Mouse (Mus musculus) hindbrain, embryonic 10.5 days (tissue): Measurements from ENCODE around the gene Psmc2. TPM values are rescaled to one million over a fixed set of nuclear protein-coding genes. Genes with fewer than 3 reads are reported as not detected.

ENCODE experiments used
- DNase-seq: peaks from one replicate; pipeline ENCODE4 v3.0.0-alpha.2; 2017; ENCODE audit warnings: low spot score
- H3K27ac ChIP-seq: fragments of 300-500 bp; sonication (generic); 2 replicates; pipeline ENCODE4 v1.5.1; 2016; ENCODE audit warnings: mild to moderate bottlenecking, moderate library complexity
- H3K27me3 ChIP-seq: fragments of 300-500 bp; sonication (generic); 2 replicates; pipeline ENCODE4 v1.6.1; 2016; ENCODE audit warnings: mild to moderate bottlenecking; ENCODE audit not compliant: poor library complexity, insufficient read depth, severe bottlenecking
- H3K36me3 ChIP-seq: fragments of 300-500 bp; sonication (generic); 2 replicates; pipeline ENCODE4 v1.6.1; 2016; ENCODE audit warnings: mild to moderate bottlenecking, moderate library complexity
- H3K4me1 ChIP-seq: fragments of 300-500 bp; sonication (generic); replicated peaks from 2 replicates; pipeline ENCODE4 v1.6.1; 2016; ENCODE audit warnings: mild to moderate bottlenecking
- H3K4me3 ChIP-seq: fragments of 300-500 bp; sonication (generic); 2 replicates; pipeline ENCODE4 v1.5.1; 2016; ENCODE audit warnings: mild to moderate bottlenecking, moderate library complexity
- H3K9me3 ChIP-seq: fragments of 300-500 bp; sonication (generic); 2 replicates; pipeline ENCODE4 v1.6.1; 2016; ENCODE audit warnings: mild to moderate bottlenecking, moderate library complexity
- WGBS: fragments of 180-500 bp; shearing (Covaris S2); methylation state at CpG from one replicate; pipeline ENCODE4 v1.1.7; 2016; 5-methylcytosine and 5-hydroxymethylcytosine counted together
- polyA plus RNA-seq: library from polyadenylated mRNA; unstranded; fragments of >200 nt; fragmentation: Nextera tagmentation; extraction: Ambion mirVana; gene quantifications from 2 replicates; pipeline ENCODE4 v1.2.1, GENCODE M21; 2016

Psmc2 gene
- polyA plus RNA-seq, 1 experiment from 2014 or later, result 231 TPM

- WGBS, result under 1% methylated on average over 51 of the region's 51 CpGs
- DNase-seq, result no peak
- H3K27ac ChIP-seq, result peak overlapping the region; percentile 93
- H3K27me3 ChIP-seq, result no peaks in the 10 kb centered on the region
- H3K36me3 ChIP-seq, result peaks cover 51% of the 10 kb centered on the region
- peak overlapping the region; percentile 89 for H3K4me3 ChIP-seq
- H3K4me1 ChIP-seq, result peaks cover 33% of the 10 kb centered on the region
- H3K9me3 ChIP-seq, result no peaks in the 10 kb centered on the region
These were observed 676 bp upstream of the Psmc2 start for GRCm38 (mm10) chr5:21784161-21785052.

DNA sequence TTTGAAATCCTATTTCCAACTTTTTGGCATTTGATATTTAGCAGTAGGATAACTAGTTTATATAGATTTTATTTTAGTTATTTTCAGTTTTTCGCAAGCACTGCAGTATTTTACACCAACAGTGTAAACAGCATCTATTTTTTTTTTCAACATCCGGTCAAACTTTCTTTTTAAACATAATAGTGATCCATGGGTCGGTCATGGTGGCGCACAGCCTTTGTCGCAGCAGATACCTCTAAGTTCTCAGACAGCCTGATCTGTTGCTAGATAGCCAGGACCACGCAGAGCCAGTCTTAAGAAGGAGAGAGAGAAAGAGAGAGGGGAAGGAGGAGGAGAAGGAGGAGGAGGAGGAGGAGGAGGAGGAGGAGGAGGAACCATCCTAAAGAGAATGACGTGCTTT is 693 bp downstream of the Psmc2 start:
- H3K9me3 ChIP-seq, result no peaks in the 10 kb centered on the region
- DNase-seq, result no peak
- peaks cover 45% of the 10 kb centered on the region for H3K36me3 ChIP-seq
- H3K4me1 ChIP-seq, result peaks cover 33% of the 10 kb centered on the region
- H3K27me3 ChIP-seq, result no peaks in the 10 kb centered on the region
- H3K27ac ChIP-seq, result peak overlapping the region; percentile 94
- 81% methylated on average over 7 of the region's 7 CpGs for WGBS
- peak overlapping the region; percentile 79 for H3K4me3 ChIP-seq

DNA sequence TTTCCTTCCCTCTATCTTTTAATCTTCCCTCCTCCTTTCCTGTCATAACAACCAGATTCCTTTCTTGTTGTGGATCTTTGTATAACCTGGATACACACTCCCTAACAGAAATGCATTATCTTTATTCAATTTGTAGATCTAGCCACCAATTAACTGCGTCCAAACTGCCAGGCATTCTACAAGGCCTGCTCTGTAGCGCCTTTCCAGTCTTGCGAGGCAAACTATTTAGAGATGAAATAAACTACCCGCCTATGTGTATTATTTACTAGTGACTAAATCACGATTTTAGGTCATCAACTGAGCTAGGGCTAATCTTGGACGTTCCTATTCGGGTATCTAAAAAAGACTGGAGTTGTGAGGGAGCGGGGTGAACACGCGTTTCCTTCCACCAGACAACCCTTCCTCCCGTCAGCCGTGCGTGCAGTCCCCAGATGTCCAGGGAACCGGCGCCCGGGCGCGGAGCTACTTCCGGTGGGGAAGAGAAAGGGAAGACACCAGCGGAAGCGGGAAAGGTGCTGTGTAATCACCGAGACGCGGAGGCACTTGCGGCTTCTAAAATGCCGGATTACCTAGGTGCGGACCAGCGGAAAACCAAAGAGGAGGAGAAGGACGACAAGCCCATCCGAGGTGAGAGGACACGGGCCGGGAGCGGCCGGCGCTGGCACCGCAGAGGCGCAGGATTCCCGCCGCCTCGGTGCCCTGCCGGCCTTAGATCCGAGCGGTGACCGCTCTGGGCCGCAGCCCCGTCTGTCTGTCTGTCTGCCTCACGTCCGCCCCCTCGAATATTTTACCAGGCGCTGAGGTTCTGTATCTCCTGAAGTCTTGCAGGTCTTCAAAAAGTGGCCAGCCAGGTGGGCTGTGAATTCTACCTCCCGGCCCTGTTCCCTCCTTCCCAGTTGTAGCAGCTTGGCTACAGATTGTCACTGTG is 1.4 kb downstream of the Psmc2 start:
- 2% methylated on average over 51 of the region's 51 CpGs for WGBS
- no peaks in the 10 kb centered on the region for H3K9me3 ChIP-seq
- peak; percentile 96 for DNase-seq
- peaks cover 45% of the 10 kb centered on the region for H3K36me3 ChIP-seq
- H3K27ac ChIP-seq, result peak overlapping the region; percentile 94
- peak overlapping the region; percentile 79 for H3K4me3 ChIP-seq
- H3K27me3 ChIP-seq, result no peaks in the 10 kb centered on the region
- H3K4me1 ChIP-seq, result peaks cover 33% of the 10 kb centered on the region

DNA sequence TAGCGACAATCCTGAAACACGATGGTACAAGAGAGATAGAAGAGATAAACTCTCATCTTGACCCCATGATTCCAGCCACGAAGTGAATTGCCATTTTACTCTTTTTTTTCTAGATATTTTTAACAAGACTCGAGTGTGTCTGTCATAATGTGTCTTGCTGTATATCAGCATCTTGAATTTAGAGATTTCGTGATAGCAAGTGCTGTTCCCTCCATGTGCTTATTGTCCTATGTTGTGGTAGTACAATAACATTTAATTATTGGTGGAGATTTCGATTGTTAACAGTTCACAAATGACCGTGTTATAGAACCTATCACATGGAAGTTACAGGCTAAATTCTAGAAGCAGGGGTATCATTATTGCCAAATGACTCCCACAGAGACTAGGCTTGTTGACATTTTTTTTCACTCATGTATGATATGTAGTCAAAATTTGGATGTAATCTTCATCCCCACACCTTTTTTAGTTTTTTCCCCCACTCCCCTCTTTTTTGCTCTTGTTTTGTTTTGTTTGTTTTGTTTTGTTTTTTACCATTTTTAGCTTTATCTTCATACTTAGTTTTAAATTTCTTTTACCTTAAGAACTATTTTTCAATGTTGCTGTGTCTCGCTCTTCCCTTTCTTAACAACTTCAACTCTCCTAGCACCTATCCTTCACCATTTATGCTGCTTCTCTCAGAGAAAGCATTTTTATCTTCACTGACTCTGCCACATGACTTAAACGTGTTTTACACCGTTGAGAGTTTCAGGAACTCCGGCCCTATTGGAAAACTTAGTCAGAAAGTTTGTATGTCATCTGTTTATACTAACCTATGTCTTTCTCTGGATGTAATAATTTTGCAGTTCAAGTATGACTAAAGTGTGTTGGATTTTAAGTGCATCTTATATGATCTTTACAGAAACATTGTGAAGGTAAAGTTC is 2.4 kb downstream of the Psmc2 start:
- H3K27me3 ChIP-seq, result no peaks in the 10 kb centered on the region
- H3K9me3 ChIP-seq, result no peaks in the 10 kb centered on the region
- H3K27ac ChIP-seq, result peak overlapping the region; percentile 94
- peaks cover 33% of the 10 kb centered on the region for H3K4me1 ChIP-seq
- peak overlapping the region; percentile 79 for H3K4me3 ChIP-seq
- peaks cover 45% of the 10 kb centered on the region for H3K36me3 ChIP-seq
- 39% methylated on average over 11 of the region's 11 CpGs for WGBS
- DNase-seq, result no peak

- Histone ChIP-seq H3K9me3 (no peaks in the 10 kb centered on the region), H3K4me1 (peaks cover 29% of the 10 kb centered on the region), H3K27me3 (no peaks in the 10 kb centered on the region), H3K36me3 (peaks cover 37% of the 10 kb centered on the region), H3K27ac (no peak overlapping the region), H3K4me3 (no peak overlapping the region)
- DNase-seq, result no peak
- 81% methylated on average over 5 of the region's 5 CpGs for WGBS
These were observed 4.0 kb downstream of the Psmc2 start for GRCm38 (mm10) chr5:21789061-21789460.

DNA sequence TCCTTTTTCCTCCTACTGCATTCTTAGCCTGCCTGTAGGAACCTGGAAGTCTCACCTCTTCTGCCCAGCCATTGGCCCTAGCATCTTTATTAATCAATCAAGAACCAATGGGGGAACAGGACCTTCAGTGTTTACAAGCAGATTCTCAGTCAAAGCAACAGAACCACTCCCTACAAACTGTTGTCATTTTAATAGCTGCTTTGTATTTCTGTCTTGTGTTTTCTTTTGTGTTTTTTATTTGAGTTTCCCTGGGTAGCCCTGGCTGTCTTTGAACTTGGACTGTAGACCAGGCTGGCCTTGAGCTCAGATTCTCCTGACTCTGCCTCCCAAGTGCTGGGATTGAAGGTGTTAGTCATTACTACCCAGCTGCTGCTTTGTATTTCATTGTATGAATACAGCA is 7.1 kb downstream of the Psmc2 start:
- no peak for DNase-seq
- H3K9me3 ChIP-seq, result no peaks in the 10 kb centered on the region
- no peak overlapping the region for H3K27ac ChIP-seq
- no peaks in the 10 kb centered on the region for H3K27me3 ChIP-seq
- H3K36me3 ChIP-seq, result peaks cover 61% of the 10 kb centered on the region
- H3K4me3 ChIP-seq, result no peak overlapping the region
- H3K4me1 ChIP-seq, result peaks cover 20% of the 10 kb centered on the region

- WGBS, result 96% methylated on average over 9 of the region's 9 CpGs
- Histone ChIP-seq H3K9me3 (no peaks in the 10 kb centered on the region), H3K4me1 (no peaks in the 10 kb centered on the region), H3K27ac (no peak overlapping the region), H3K27me3 (no peaks in the 10 kb centered on the region), H3K4me3 (no peak overlapping the region), H3K36me3 (peaks cover 74% of the 10 kb centered on the region)
- DNase-seq, result no peak
These were observed 17.8 kb downstream of the Psmc2 start for GRCm38 (mm10) chr5:21802907-21803306.

DNA sequence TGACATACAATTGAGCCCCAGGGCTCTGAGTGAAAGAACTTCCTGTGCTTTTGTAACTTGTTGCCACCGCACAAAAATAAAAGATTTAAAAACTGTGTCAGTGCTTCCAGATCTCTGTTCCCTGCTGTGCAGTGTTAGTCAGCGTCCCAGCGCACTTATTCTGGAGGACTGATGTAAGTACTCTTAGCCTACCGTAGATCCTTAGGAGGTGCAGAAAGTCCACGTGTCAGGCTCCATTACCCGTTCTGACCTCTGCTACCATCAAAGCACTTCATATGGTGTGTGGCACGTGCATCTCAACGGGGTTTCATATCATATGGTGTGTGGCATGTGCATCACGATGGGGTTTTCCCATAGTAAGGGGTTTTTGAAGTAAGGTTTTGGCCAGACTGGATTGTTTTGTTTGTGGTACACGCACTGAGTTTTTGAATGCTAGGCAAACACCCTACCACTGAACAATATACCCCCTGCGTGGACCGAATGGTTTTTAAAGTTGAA is 18.7 kb downstream of the Psmc2 start:
- peaks cover 66% of the 10 kb centered on the region for H3K36me3 ChIP-seq
- 91% methylated on average over 12 of the region's 12 CpGs for WGBS

DNA sequence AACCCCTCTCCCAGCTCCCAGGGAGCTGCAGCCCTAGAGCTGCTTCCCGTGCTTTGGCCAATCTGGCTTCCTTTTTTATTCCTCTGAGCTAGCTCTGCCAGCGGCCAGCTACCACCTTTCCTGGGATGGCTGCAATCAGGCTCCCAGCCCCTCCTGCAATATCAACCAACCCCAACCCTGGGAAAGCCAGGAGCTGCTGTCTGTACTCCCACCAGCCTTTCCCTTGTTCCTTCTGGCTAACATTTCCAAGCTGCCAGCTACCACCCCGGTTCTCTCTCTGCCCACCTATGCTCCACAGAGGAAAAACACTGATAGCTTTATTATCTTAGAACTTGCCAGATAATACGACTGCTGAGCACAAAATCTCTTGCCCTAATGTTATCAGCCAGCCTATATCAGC is 19.8 kb downstream of the Psmc2 start:
- H3K36me3 ChIP-seq, result peaks cover 55% of the 10 kb centered on the region
- 83% methylated on average over 4 of the region's 4 CpGs for WGBS
- H3K4me1 ChIP-seq, result no peaks in the 10 kb centered on the region
- no peak overlapping the region for H3K4me3 ChIP-seq
- DNase-seq, result no peak
- no peak overlapping the region for H3K27ac ChIP-seq
- no peaks in the 10 kb centered on the region for H3K9me3 ChIP-seq
- no peaks in the 10 kb centered on the region for H3K27me3 ChIP-seq

More for the DNA sequence above, 18.7 kb downstream of the Psmc2 start:
- Histone ChIP-seq H3K4me3 (no peak overlapping the region), H3K27me3 (no peaks in the 10 kb centered on the region), H3K4me1 (no peaks in the 10 kb centered on the region), H3K27ac (no peak overlapping the region), H3K9me3 (no peaks in the 10 kb centered on the region)
- DNase-seq, result no peak

- Histone ChIP-seq H3K27me3 (no peaks in the 10 kb centered on the region), H3K9me3 (no peaks in the 10 kb centered on the region), H3K4me1 (no peaks in the 10 kb centered on the region), H3K27ac (no peak overlapping the region), H3K4me3 (no peak overlapping the region), H3K36me3 (no peaks in the 10 kb centered on the region)
- DNase-seq, result no peak
- 82% methylated on average over 10 of the region's 10 CpGs for WGBS
These were observed 25.8 kb downstream of the Psmc2 start for GRCm38 (mm10) chr5:21810924-21811323.

DNA sequence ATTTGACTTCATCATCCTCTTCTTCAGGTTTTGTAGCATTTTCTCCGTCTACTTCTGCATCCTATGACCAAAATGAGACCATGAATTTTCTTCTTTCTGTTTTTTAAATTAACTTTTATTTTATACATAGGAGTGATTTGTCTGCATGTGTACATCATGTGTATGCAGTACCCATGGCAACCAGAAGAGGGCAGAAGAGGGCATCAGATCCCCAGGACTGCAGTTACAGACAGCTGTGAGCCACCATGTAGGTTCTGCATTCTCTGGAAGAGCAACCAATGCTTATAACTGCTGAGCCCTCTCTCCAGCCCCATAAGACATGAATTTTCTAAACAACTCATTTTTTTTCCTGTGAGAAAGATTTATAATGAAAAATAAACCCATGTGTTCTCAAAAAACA is 28.9 kb downstream of the Psmc2 start:
- no peak overlapping the region for H3K27ac ChIP-seq
- no peaks in the 10 kb centered on the region for H3K36me3 ChIP-seq
- WGBS, result 44% methylated on average over 1 of the region's 1 CpGs
- H3K27me3 ChIP-seq, result no peaks in the 10 kb centered on the region
- DNase-seq, result peak; percentile 45
- H3K4me1 ChIP-seq, result no peaks in the 10 kb centered on the region
- no peak overlapping the region for H3K4me3 ChIP-seq
- H3K9me3 ChIP-seq, result no peaks in the 10 kb centered on the region

GRCm38 (mm10) chr5:21826370-21826769 is 41.3 kb downstream of the Psmc2 start:
- no peaks in the 10 kb centered on the region for H3K9me3 ChIP-seq
- peaks cover 11% of the 10 kb centered on the region for H3K4me1 ChIP-seq
- no peak overlapping the region for H3K27ac ChIP-seq
- no peaks in the 10 kb centered on the region for H3K36me3 ChIP-seq
- WGBS, result 20% methylated on average over 7 of the region's 7 CpGs
- H3K4me3 ChIP-seq, result no peak overlapping the region
- no peak for DNase-seq
- H3K27me3 ChIP-seq, result no peaks in the 10 kb centered on the region
